Mouse (Mus musculus) kidney, adult 18-20 months (tissue): Measurements from ENCODE around the gene Minar1.

Source experiments
- DNase-seq: peaks from one replicate; pipeline ENCODE4 v3.0.0; 2021

The Minar1 gene

DNA sequence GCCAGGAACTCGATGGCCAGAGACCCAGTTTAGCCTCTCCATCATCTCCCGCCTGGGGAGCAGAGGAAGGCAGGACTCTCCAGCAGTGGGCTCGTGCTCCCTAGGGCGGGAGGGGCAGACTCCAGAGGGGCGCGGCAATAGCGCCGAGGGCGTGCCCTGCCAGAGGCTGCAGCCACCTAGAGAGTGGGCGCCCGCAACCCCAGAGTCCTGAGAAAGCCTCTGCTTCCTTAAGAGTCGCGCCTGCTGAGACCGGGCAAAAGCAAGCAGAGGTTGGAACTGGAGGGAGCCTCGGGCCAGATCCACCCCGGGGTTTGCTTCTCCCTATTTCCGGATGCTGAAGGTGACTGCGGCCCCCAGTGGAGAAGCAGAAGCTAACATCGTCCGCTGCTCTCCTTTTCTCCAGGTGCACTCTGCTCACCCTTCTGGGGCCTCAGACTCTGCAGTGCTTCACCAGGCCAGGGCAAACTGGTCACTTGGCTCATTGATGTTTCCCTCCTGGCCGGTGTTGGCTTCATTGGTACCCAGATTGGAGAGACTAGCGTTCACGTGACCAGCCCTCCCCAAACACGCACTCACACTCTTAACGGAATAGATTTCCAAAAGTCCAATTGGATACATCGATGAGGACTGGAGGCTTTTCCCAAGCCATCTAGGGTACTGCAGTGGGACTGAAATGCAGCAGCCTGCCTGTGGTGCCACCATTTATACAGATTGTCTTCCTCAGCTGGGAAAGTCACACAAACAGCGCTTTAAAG lies at the start of gene Minar1:
Gene Minar1 (minus strand): TSS at position 120 of the 755 bp plus-strand sequence.
- no peak for DNase-seq

DNA sequence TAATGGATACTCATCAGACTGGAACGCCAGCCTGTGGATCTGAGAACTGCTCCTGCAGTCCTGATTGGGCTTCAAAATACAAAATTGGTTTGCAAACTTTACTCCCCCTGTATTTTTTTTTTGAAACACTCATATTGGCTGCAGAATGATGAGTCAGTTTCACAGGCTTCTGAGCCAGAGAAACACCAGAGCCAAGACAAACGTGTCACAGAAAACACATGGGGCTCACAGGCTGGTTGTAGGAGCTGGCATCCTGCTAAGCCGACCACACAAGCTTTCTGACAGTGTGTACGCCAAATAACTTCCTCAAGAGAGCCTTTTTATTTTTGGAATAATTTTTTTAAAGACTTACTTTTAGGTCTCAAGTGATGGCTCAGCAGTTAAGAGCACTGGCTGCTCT lies 47.0 kb upstream of the Minar1 start:
- no peak for DNase-seq

DNA sequence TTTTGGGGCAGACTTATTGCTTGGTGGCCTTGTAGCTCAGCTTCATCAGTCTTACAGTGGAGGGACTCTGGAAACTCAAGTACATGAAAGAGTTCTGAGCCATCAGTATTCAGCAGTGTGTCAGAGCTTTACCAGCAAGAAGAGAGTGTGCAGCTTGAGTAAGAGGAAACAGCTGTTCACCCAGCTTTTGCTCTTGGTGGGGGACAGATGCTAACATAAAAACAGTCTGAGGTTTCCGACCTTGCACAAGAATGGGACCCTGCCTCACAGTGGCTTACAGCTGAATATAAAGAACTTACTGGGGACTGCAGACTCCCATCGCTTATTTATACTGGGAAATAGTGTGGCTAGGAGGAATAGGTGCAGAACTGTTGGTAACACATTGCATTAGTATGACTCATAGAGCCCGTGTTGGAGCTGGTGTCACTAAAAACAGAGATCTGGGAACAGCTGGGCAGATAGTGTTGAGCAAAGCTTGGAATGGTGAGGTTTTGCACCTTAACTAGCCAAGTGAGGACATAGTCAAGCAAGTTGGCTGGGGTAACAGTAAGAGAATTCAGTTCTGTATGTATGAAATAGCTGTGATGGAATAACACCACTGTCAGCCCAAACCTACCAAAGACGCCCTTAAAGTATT lies 44.5 kb upstream of the Minar1 start:
- DNase-seq: no peak

DNA sequence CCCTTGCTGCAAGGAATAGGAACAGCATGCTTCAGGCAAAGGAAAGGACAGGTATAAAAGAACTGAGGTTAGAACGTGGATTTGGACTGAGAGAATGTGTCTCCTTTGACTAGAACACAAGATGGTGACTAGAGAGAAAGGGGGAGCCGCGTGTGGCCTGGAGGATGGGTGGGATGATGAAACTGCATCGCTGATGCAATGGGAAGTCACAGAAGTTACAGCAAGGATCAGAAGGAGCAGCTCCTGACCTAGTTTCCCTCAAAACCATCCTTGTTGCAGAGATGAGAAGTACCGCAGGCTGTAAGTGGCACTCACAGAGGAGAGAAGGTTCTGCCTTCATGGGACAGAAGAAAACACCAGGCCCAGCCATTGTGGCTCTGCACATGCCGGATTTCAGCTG lies 28.0 kb upstream of the Minar1 start:
- no peak for DNase-seq

DNA sequence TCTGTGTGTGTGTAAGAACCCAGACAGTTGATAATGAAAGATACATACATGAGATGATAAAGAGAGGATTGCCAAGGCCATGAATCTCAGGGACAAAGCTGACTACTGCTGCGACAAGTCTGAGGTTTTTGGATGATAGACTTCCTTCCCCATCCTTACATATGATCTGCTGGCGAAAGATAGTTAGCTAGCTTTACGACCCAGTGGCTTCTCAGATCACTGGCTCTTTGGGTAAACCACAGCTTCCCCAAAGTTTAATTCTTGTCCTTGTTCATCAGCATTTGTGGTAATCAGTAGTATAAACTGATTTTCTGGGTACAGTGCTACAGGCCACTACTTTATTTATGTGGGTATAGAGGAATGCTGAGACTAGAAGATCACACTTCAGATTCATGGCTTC lies 14.5 kb upstream of the Minar1 start:
- no peak for DNase-seq

DNA sequence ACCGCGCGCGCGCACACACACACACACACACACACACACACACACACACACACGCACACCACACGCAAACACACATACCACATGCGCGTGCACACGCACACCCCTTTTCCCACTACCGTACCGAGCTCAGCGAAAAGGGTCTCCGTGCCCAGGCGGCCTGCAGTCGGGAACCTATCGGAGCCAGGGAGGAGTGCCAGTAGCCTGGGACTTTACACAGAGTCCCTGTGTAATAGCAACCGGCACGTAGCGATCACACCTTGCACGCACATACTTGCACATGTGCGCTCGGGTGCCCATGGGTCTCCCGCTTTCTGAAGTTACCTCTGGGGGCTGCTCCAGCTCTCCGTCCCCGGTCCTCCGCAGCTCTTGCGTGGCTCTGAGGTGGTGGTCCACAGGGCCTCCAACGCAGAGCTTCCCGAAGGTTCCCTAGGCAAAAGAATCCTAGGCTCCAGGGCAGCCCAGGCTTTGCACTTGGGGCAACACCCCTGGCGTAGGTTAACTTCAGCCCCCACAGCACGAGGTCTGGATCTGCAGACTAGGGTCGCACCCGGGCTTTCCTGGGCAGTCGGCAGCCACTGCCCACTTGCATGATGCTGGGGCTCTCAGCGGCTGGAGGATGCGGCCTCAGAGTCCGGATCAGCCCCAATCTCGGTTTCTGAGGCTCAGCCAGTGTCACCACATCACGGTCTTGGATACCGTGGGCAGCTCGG lies 474 bp downstream of the Minar1 start:
- DNase-seq: no peak

DNA sequence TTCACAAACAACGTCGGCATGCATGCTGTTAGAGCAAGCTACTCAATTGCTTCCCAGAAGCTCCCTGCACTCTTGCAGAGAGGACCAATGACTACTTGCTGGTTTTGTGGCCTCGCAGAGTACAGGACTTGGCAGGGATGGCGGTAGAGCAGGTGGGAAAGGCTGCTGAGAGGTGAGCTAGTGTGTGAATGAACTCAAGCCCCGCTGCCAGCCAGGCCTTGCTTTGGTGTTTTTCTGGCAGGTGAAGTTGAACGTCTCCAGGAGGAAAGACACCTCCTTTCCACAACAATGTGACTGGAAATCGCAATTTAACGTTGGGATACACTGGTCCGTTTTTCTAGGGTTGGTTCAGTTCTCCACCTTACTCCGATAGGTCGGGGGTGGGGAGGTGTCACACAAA lies 1.2 kb downstream of the Minar1 start:
- no peak for DNase-seq

DNA sequence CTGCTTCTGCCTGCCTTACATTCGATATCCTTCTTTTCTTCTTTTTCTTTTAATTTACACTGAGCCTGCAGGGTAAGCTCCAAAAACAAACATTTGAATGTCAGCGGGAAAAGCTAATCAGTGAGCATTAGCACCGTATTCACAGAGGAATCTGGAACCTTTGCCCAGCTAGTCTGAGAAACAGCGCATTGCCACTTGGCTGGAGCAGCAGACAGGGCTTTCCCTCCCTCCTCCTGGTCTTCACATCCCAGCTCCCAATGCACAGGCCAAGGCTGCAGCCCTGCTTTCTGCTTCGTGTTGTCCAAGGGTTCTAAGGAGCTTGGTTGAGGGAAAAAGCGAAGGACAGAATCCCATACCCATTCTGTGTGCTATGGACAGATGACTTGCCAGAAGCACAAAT lies 2.6 kb downstream of the Minar1 start:
- DNase-seq: no peak

DNA sequence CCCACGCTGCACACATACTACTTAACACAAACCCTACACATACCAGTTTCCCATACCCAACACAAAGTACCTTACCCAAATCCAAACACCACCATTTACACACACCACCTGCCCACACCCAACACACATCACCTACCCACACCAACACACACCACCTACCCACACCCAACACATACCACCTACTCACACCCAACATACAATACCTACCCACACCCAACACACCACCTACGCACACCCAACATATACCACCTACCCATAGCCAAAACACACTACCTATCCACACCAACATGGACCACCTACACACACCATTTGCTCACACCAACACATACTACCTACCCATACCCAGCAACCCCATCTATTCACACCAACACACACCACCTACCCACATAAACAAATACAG lies 6.0 kb downstream of the Minar1 start:
- no peak for DNase-seq

DNA sequence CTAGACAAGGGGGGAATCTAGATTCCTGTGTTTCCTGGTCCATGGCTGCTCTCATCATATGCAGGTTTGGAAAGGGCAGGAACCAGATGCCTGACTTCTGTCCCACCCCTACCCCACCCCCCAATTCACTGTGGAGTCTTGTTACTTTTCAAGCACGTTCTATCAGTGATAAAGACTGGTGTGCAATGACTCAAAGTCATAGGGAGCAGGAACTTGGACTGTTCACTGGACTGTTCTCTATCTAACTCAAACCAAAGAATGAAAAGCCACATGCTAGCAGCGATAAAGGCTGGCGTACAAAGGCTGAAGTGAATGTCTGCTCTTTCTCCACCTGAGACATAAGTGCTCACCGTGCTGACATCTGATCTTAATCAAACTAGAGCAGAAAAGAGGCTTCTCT lies 12.3 kb downstream of the Minar1 start:
- DNase-seq: no peak

DNA sequence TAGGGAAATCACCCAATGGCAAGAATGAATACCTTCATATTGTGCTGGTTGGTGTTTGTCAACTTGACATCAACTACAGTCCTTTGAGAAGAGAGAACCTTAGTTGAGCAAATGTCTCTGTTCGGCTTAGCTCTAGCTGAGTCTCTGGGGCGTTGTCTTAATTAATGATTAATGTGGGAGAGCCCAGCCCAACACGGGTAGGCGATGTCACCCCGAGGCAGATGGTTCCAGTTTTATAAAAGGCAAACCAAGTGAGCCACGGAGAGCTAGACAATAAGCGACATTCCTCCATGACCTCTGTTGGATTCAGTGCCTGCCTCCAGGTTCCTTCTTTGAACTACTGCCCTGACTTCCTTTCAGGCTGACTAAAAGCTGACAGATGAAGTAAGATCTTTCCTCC lies 15.6 kb downstream of the Minar1 start:
- DNase-seq: no peak

DNA sequence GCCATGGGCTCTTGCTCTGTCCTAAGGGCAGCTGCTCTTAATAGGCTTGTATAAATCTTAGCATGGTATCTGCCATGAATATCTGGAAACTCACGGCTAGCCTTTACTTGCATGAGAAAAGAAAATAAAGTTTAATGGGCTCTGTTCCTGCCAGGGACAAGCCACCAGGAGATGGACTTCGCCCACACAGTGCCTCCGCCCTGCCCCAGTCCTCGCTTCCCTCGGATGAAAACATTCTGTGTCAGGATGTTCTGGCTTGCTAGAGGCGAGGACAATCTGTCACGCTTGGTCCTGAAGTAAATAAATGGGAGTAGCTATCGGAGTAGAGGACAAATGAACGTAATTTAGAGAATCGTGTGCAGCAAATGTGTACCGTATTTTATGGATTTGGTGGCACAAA lies 16.7 kb downstream of the Minar1 start:
- peak; percentile 23 for DNase-seq

DNA sequence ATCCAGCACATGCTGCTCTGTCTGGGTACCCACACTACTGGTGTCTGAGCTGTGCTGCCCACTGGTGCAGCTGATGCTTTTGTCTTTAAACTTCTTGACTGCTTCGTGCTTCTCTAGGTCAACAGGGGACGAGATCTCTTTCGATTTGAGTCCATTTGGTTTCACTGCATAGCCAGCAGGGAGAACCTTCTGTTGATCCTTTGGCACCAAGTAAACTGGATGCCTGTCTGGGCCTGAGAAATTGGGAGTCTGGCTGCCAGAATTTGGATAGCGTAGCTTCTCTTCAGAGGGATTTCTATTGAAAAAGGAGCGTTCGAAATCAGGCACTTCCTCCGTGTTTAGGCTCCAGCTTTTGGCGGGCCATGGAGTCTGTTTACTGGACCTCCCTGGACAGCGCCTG lies 21.0 kb downstream of the Minar1 start:
- DNase-seq: no peak

DNA sequence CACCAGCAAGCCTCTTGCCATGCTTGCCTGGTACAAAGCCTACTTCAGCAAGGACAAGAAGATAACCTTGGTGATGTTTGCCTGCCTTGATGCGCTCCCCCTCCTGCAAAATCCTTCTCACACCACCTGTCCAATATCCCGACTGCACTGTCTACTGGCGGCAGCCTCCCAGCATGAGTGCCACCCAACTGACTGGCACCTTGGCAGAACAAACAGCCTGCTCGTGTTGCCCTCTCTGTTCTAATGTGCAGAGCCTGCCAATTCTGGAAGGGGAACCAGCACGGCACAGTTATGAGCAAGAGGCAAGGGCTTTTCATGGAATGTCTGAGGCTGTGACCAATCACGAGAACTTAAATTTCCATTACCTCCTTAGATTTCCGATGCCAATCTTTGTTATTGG lies 22.2 kb downstream of the Minar1 start:
- DNase-seq: no peak

DNA sequence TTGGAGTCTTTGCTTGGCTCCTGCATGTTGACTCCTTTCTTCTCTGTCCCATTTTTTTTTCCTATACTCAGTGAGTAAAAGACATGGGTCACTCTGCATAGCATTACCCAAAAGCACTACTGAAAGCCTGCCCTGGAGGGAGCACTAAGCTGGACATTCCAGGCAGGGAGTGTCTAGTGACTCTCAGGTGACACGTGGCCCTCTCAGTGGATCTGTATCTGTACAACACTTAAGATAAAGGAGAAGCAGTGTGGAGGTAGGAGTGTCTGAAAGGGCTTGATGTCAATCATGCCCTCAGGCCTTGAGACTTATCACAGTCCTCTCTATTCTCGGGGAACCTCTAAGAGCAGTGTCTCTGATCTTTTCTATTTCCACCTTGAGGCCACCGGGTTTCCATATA lies 25.9 kb downstream of the Minar1 start:
- no peak for DNase-seq

DNA sequence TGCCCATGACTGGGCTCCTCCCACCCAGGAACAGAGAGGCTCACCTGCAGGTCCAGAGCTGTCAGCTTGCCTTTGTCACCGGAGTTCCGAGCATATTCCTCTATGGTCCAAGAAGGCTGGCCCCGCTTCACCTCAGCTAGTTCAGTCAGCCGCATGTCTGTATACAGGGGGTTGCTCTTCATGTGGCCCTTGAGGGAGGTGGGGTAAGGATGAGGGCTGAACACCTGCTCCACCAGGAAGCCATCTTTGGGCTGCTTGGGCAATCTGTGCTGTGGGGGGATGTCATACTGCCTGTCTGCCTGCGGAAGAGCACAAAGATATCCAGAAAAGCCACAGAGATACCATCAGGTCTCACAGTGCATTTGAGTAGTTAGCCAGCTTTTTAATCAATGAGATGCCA lies 26.5 kb downstream of the Minar1 start:
- DNase-seq: no peak

DNA sequence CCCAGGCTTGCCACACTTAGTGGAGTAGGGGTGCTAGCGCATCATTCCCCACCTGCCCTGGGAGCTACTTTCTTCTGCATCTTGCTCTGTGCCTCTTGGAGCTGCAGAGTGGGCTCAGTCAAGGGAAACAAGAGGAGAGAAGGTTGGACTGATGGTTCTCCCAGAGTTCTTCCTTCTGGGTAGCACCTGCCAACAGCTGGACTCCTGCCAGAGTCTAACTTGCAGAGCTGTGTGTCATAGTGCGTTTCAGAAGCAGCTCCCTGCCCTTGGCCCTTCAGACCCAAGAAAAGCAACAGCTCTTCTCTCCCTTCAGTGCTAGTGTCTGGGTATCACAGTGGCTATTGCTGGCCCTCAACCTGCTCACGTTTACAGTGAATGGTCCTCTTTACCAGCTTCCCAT lies 30.5 kb downstream of the Minar1 start:
- DNase-seq: no peak

DNA sequence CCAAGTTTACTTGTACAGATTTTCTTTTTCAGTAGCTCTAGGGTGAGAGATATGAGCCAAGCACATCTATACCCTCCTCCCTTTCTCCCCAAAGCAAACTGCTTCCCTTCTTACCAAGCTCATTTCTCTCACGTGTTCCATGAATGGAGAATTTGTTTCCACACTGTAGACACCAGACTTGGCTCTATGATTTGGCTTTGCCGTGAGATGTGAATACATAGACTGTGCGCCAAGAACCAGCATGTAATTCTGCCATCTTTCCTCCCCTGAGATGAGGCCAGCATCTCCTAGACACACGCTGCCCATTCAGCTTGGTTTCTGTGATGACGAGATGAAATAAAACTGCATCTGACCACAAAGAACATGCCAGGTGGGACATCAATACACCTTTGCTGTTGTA lies 44.5 kb downstream of the Minar1 start:
- no peak for DNase-seq

DNA sequence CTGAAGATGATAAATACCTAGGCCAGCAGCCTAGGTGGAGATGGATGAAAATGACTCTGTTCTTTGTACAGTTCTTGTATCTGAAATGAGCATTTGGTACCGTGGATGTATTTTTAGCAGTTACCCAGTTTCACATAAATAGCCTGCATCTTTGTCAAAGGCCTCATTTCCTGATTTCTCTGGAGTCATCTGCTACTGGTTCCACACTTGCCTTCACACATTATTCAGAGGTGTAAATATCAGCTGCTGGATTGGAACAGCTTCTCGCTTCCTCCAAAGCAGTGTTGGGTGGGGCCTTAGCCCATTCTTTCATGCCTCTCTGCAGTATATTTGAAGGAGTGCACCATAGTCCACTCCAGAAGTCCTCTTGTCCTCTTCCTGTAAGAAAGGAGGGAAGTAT lies 70.3 kb downstream of the Minar1 start:
- no peak for DNase-seq
